Mouse (Mus musculus) ES-Bruce4 (cell line): Measurements from ENCODE around the gene Tmem218. TPM values are rescaled to one million over a fixed set of nuclear protein-coding genes. Genes with fewer than 3 reads are reported as not detected.

ENCODE experiments used
- H3K27ac ChIP-seq: 2 replicates; pipeline ENCODE4 v1.5.1; 2012; ENCODE audit warnings: low read length, inconsistent platforms; ENCODE audit not compliant: insufficient read depth
- H3K27me3 ChIP-seq: 2 replicates; pipeline ENCODE4 v1.6.1; 2012; ENCODE audit warnings: mild to moderate bottlenecking, low read length, inconsistent platforms; ENCODE audit not compliant: control insufficient read depth, poor library complexity, insufficient read depth, severe bottlenecking
- H3K36me3 ChIP-seq: 2 replicates; pipeline ENCODE4 v1.6.1; 2012; ENCODE audit warnings: inconsistent platforms, mild to moderate bottlenecking, low read length, moderate library complexity; ENCODE audit not compliant: control insufficient read depth, poor library complexity, insufficient read depth, severe bottlenecking
- H3K4me1 ChIP-seq: one replicate; pipeline ENCODE4 v1.8.1; 2011; ENCODE audit warnings: low read length; ENCODE audit not compliant: control insufficient read depth, insufficient read depth
- H3K4me3 ChIP-seq: 2 replicates; pipeline ENCODE4 v1.5.1; 2011; ENCODE audit warnings: low read depth, mild to moderate bottlenecking, low read length
- H3K9ac ChIP-seq: 2 replicates; pipeline ENCODE4 v1.6.1; 2012; ENCODE audit warnings: low read depth, mild to moderate bottlenecking, inconsistent platforms; ENCODE audit not compliant: poor library complexity, severe bottlenecking
- H3K9me3 ChIP-seq: replicated peaks from 2 replicates; pipeline ENCODE4 v1.6.1; 2012; ENCODE audit warnings: mild to moderate bottlenecking, low read length, inconsistent platforms; ENCODE audit not compliant: control insufficient read depth, poor library complexity, insufficient read depth, severe bottlenecking
- CTCF ChIP-seq: IDR thresholded peaks from one replicate; pipeline ENCODE4 v1.8.1; 2011; ENCODE audit warnings: low read depth, low read length
- EP300 ChIP-seq: IDR thresholded peaks from 2 replicates; pipeline ENCODE4 v1.6.1; 2011; ENCODE audit warnings: low read depth, low read length; ENCODE audit not compliant: insufficient read depth
- POLR2A ChIP-seq: IDR thresholded peaks from one replicate; pipeline ENCODE4 v1.8.1; 2011; ENCODE audit warnings: low read length; ENCODE audit not compliant: insufficient read depth
- polyA plus RNA-seq: library from polyadenylated mRNA; stranded (reverse); fragments of >200 nt; gene quantifications from 2 replicates; pipeline ENCODE4 v1.2.4, GENCODE M21; 2011; ENCODE audit warnings: low read depth; ENCODE audit not compliant: missing spikeins, insufficient read depth, insufficient read length

Tmem218 gene
- polyA plus RNA-seq, 1 experiment = 3.6 TPM

- no peaks in the 10 kb centered on the region for H3K27me3 ChIP-seq
- H3K36me3 ChIP-seq = no peaks in the 10 kb centered on the region
- no peak overlapping the region for H3K27ac ChIP-seq
These were observed 58.6 kb downstream of the Tmem218 start for GRCm38 (mm10) chr9:37266622-37267021.

More at GRCm38 (mm10) chr9:37266622-37267021, 58.6 kb downstream of the Tmem218 start:
- no peak for TF ChIP-seq EP300
- TF ChIP-seq CTCF = no peak
- no peak for TF ChIP-seq POLR2A
- no peaks in the 10 kb centered on the region for H3K4me1 ChIP-seq
- H3K9ac ChIP-seq = no peak overlapping the region
- no peak overlapping the region for H3K4me3 ChIP-seq
- no peaks in the 10 kb centered on the region for H3K9me3 ChIP-seq

Other genes with a start within 250 kb of the Tmem218 start
- 12.3 and 14.3 TPM in 2 replicates for gene Pknox2, start 60.8 kb upstream of the Tmem218 start, polyA plus RNA-seq
- 2.1 and 2.3 TPM in 2 replicates for gene Slc37a2, start 47.5 kb downstream of the Tmem218 start, polyA plus RNA-seq
- 18.6 and 19.5 TPM in 2 replicates for gene Ccdc15, start 140.2 kb downstream of the Tmem218 start, polyA plus RNA-seq
- gene Hepacam, start 159.1 kb downstream of the Tmem218 start, polyA plus RNA-seq = 0.22 and 0.84 TPM in 2 replicates
- 0.64 TPM in 1 of 2 replicates, not detected in the other for gene Robo4, start 193.7 kb downstream of the Tmem218 start, polyA plus RNA-seq
- 1.5 and 1.7 TPM in 2 replicates for gene Robo3, start 225.0 kb downstream of the Tmem218 start, polyA plus RNA-seq